Mouse (Mus musculus) MEL (cell line): ENCODE measurements around the gene Lrrfip1. TPM values are rescaled to one million over a fixed set of nuclear protein-coding genes. Genes with fewer than 3 reads are reported as not detected.

Experiments used
- DNase-seq: peaks from one replicate; pipeline ENCODE4 v3.0.0; 2011; ENCODE audit warnings: low read depth, low spot score
- H3K27ac ChIP-seq: 2 replicates; pipeline ENCODE4 v1.5.1; 2012; ENCODE audit warnings: low read depth, mild to moderate bottlenecking, control low read depth, low read length, moderate library complexity; ENCODE audit not compliant: control insufficient read depth
- H3K27me3 ChIP-seq, 2 experiments: fragments of 150-350 bp in 1 of 2; sonication (generic) in 1 of 2; 2 replicates each; pipeline ENCODE4 v1.6.1; 2012; ENCODE audit warnings: low read length in 2 of 2, mild to moderate bottlenecking in 2 of 2, improper control_type of control experiment in 1 of 2, moderate library complexity in 1 of 2; ENCODE audit not compliant: insufficient read depth in 2 of 2, control insufficient read depth in 1 of 2
- H3K36me3 ChIP-seq, 2 experiments: 2 replicates each; pipeline ENCODE4 v1.6.1; 2012 to 2014; ENCODE audit warnings: low read length in 2 of 2, improper control_type of control experiment in 1 of 2, inconsistent platforms in 1 of 2, mild to moderate bottlenecking in 1 of 2; ENCODE audit not compliant: insufficient read depth in 2 of 2, control insufficient read depth in 1 of 2
- H3K4me1 ChIP-seq, 2 experiments: fragments of 150-350 bp in 1 of 2; sonication (generic) in 1 of 2; 2 replicates each; pipeline ENCODE4 v1.6.1; 2012; ENCODE audit warnings: low read length in 2 of 2, improper control_type of control experiment in 1 of 2, mild to moderate bottlenecking in 1 of 2; ENCODE audit not compliant: insufficient read depth in 2 of 2, control insufficient read depth in 1 of 2
- H3K4me3 ChIP-seq, 2 experiments: fragments of 150-350 bp in 1 of 2; sonication (generic) in 1 of 2; 2 replicates each; pipeline ENCODE4 v1.5.1; 2012; ENCODE audit warnings: low read depth in 2 of 2, low read length in 2 of 2, mild to moderate bottlenecking in 2 of 2, moderate library complexity in 2 of 2, control low read depth in 1 of 2, improper control_type of control experiment in 1 of 2; ENCODE audit not compliant: control insufficient read depth in 1 of 2, insufficient read depth in 1 of 2
- H3K79me2 ChIP-seq: 2 replicates; pipeline ENCODE4 v1.6.1; 2012; ENCODE audit warnings: mild to moderate bottlenecking, low read length, moderate library complexity; ENCODE audit not compliant: control insufficient read depth, poor library complexity, insufficient read depth
- H3K9ac ChIP-seq: 2 replicates; pipeline ENCODE4 v1.6.1; 2012; ENCODE audit warnings: low read depth, mild to moderate bottlenecking, control low read depth, low read length, moderate library complexity; ENCODE audit not compliant: control insufficient read depth, poor library complexity, severe bottlenecking
- H3K9me3 ChIP-seq: fragments of 150-350 bp; sonication (generic); replicated peaks from 2 replicates; pipeline ENCODE4 v1.6.1; 2012; ENCODE audit warnings: mild to moderate bottlenecking, low read length, improper control_type of control experiment, moderate library complexity; ENCODE audit not compliant: insufficient read depth
- CHD1 ChIP-seq: IDR thresholded peaks from 2 replicates; pipeline ENCODE4 v1.6.1; 2012; ENCODE audit warnings: low read depth, mild to moderate bottlenecking, inconsistent platforms, low read length, improper control_type of control experiment
- CTCF ChIP-seq, 3 experiments: IDR thresholded peaks in 2 of 3; conservative IDR thresholded peaks in 1 of 3; 2 replicates each; pipeline ENCODE4 v1.5.1; 2011 to 2012; ENCODE audit warnings: low read length in 3 of 3, low read depth in 2 of 3, mild to moderate bottlenecking in 2 of 3, improper control_type of control experiment in 1 of 3, inconsistent platforms in 1 of 3, mixed read lengths in 1 of 3, moderate library complexity in 1 of 3; ENCODE audit not compliant: control insufficient read depth in 1 of 3, insufficient read depth in 1 of 3, poor library complexity in 1 of 3, severe bottlenecking in 1 of 3
- EP300 ChIP-seq, 2 experiments: IDR thresholded peaks; 2 replicates each; pipeline ENCODE4 v1.6.1; 2011; ENCODE audit warnings: improper control_type of control experiment in 2 of 2, low read length in 2 of 2, low read depth in 1 of 2, mild to moderate bottlenecking in 1 of 2
- MAX ChIP-seq: IDR thresholded peaks from 2 replicates; pipeline ENCODE4 v1.6.1; 2011; ENCODE audit warnings: low read length, improper control_type of control experiment
- MAZ ChIP-seq: IDR thresholded peaks from 2 replicates; pipeline ENCODE4 v1.6.1; 2012; ENCODE audit warnings: low read depth, mild to moderate bottlenecking, inconsistent platforms, low read length, improper control_type of control experiment
- MYC ChIP-seq: IDR thresholded peaks from 2 replicates; pipeline ENCODE4 v1.6.1; 2011; ENCODE audit warnings: low read depth, mild to moderate bottlenecking, low read length, improper control_type of control experiment, moderate library complexity
- POLR2A ChIP-seq, 2 experiments: IDR thresholded peaks; 2 replicates each; pipeline ENCODE4 v1.6.1; 2011 to 2012; ENCODE audit warnings: low read length in 2 of 2, mild to moderate bottlenecking in 2 of 2, control low read depth in 1 of 2, improper control_type of control experiment in 1 of 2, low read depth in 1 of 2, moderate library complexity in 1 of 2; ENCODE audit not compliant: control insufficient read depth in 1 of 2, insufficient read depth in 1 of 2, poor library complexity in 1 of 2
- POLR2AphosphoS2 ChIP-seq: IDR thresholded peaks from 2 replicates; pipeline ENCODE4 v1.6.1; 2011; ENCODE audit warnings: low read length, improper control_type of control experiment
- POLR2AphosphoS5 ChIP-seq: IDR thresholded peaks from 2 replicates; pipeline ENCODE4 v1.6.1; 2012; ENCODE audit warnings: low read depth, borderline replicate concordance, mild to moderate bottlenecking, inconsistent platforms, low read length, moderate library complexity, mixed read lengths
- SIN3A ChIP-seq: IDR thresholded peaks from 2 replicates; pipeline ENCODE4 v1.6.1; 2012; ENCODE audit warnings: low read length, improper control_type of control experiment, inconsistent platforms
- USF1 ChIP-seq: IDR thresholded peaks from 2 replicates; pipeline ENCODE4 v1.6.1; 2014; ENCODE audit warnings: low read depth, mild to moderate bottlenecking, inconsistent platforms, low read length, improper control_type of control experiment, moderate library complexity
- ZKSCAN1 ChIP-seq: IDR thresholded peaks from 2 replicates; pipeline ENCODE4 v1.6.1; 2012; ENCODE audit warnings: low read depth, mild to moderate bottlenecking, inconsistent platforms, low read length, improper control_type of control experiment, moderate library complexity
- ZMIZ1 ChIP-seq: IDR thresholded peaks from 2 replicates; pipeline ENCODE4 v1.6.1; 2012; ENCODE audit warnings: low read depth, mild to moderate bottlenecking, inconsistent platforms, low read length, improper control_type of control experiment, moderate library complexity
- polyA plus RNA-seq, 2 experiments: library from polyadenylated mRNA; stranded (reverse) in 1 of 2; unstranded in 1 of 2; fragments of >175 nt in 1 of 2; fragments of >200 nt in 1 of 2; gene quantifications; 2 replicates each; pipeline versions ENCODE4 v1.2.1 to v1.2.4; 2012; ENCODE audit warnings: low replicate concordance in 2 of 2, low read depth in 1 of 2; ENCODE audit not compliant: insufficient read length in 2 of 2, insufficient read depth in 1 of 2, missing spikeins in 1 of 2
- total RNA-seq: library from RNA; depleted of rRNA; stranded (reverse); fragments of 300-350 nt; gene quantifications from 2 replicates; pipeline ENCODE4 v1.2.3, GENCODE M21; 2012

The Lrrfip1 gene
- total and polyA plus RNA-seq, 3 experiments: 12.9 to 15.4 TPM; not detected in 1

- DNase-seq: no peak
- no peak overlapping the region for H3K4me3 ChIP-seq
- no peaks in the 10 kb centered on the region for H3K9me3 ChIP-seq
- no peaks in the 10 kb centered on the region for H3K79me2 ChIP-seq
- H3K27ac ChIP-seq: no peak overlapping the region
- H3K27me3 ChIP-seq: no peaks in the 10 kb centered on the region
- H3K4me1 ChIP-seq: no peaks in the 10 kb centered on the region
- TF ChIP-seq EP300 (IDR thresholded peaks at IDR 0.05; ENCODE audit: low read depth in 1 of 2, low read length in 2 of 2) (no peak), CTCF (IDR thresholded peaks at IDR 0.05 in 2 of 3, conservative IDR thresholded peaks at IDR 0.05 in 1 of 3; ENCODE audit: control insufficient read depth in 1 of 3, insufficient read depth in 1 of 3, low read depth in 2 of 3, low read length in 3 of 3, poor library complexity in 1 of 3, severe bottlenecking in 1 of 3) (peak in 2 of 3 experiments; percentile 24 to 36; a peak in 3 of 6 replicates)
- H3K9ac ChIP-seq: no peak overlapping the region
- H3K36me3 ChIP-seq: no peaks in the 10 kb centered on the region; a peak in 1 of 4 replicates
Observed at GRCm38 (mm10) chr1:91128849-91129248, 130.3 kb downstream of the Lrrfip1 start.

- Histone ChIP-seq H3K9me3 (no peaks in the 10 kb centered on the region), H3K9ac (no peak overlapping the region), H3K4me3 (no peak overlapping the region), H3K4me1 (no peaks in the 10 kb centered on the region)
- TF ChIP-seq MAZ: no peak
- no peak for TF ChIP-seq POLR2AphosphoS5
- TF ChIP-seq SIN3A: no peak
- no peak for TF ChIP-seq USF1
- no peak for TF ChIP-seq POLR2A (IDR thresholded peaks at IDR 0.05; ENCODE audit: control insufficient read depth in 1 of 2, insufficient read depth in 1 of 2, low read depth in 1 of 2, low read length in 2 of 2, poor library complexity in 1 of 2)
- no peak for TF ChIP-seq MYC
- no peak for TF ChIP-seq POLR2AphosphoS2
- no peak for TF ChIP-seq ZMIZ1
- TF ChIP-seq, all 39 proteins: peak for 0
- H3K79me2 ChIP-seq: no peaks in the 10 kb centered on the region
- no peak for DNase-seq
- no peak overlapping the region for H3K27ac ChIP-seq
- no peaks in the 10 kb centered on the region for H3K36me3 ChIP-seq
- H3K27me3 ChIP-seq: no peaks in the 10 kb centered on the region
Observed at GRCm38 (mm10) chr1:91137036-91137435, 138.5 kb downstream of the Lrrfip1 start.

- H3K9ac ChIP-seq: no peak within 1 kb of the TSS
- no peak within 1 kb of the TSS for H3K27ac ChIP-seq
- no peaks in the 10 kb centered on the region for H3K36me3 ChIP-seq
- H3K4me1 ChIP-seq: no peaks in the 10 kb centered on the region
- H3K9me3 ChIP-seq: no peaks in the 10 kb centered on the region
- no peaks in the 10 kb centered on the region for H3K79me2 ChIP-seq
- TF ChIP-seq CHD1 (no peak), ZKSCAN1 (no peak), MAX (no peak)
- DNase-seq: no peak
- H3K4me3 ChIP-seq: no peak within 1 kb of the TSS
- no peaks in the 10 kb centered on the region; a peak in 1 of 4 replicates for H3K27me3 ChIP-seq
Observed at GRCm38 (mm10) chr1:91144813-91145212, 146.3 kb downstream of the Lrrfip1 start, which contains the start of gene Rbm44. Gene Rbm44, plus strand, starts transcription at chr1:91145089.
